Mouse (Mus musculus) neural tube, embryonic 13.5 days (tissue): Measurements from ENCODE around the gene Scn2a. TPM values are rescaled to one million over a fixed set of nuclear protein-coding genes. Genes with fewer than 3 reads are reported as not detected.
A peak's percentile ranks its signal among the peaks of the same experiment; 100 is the strongest.
"Not testable (repeated sequence)": the region's sequence is repeated elsewhere in the genome, so short reads cannot be mapped to it uniquely, and the experiment has no call there.

Experiments
- ATAC-seq: fragments of 200-750 bp; cut with Nextera tagmentation; 2 replicates; pipeline ENCODE4 v1.8.0; 2017; ENCODE audit warnings: low read depth, mild to moderate bottlenecking, moderate TSS enrichment, moderate library complexity
- H3K27ac ChIP-seq: fragments of 300-500 bp; sonication (generic); replicated peaks from 2 replicates; pipeline ENCODE4 v1.5.1; 2015; ENCODE audit warnings: moderate library complexity, mild to moderate bottlenecking, inconsistent platforms
- H3K27me3 ChIP-seq: fragments of 300-500 bp; sonication (generic); 2 replicates; pipeline ENCODE4 v1.6.1; 2015; ENCODE audit warnings: mild to moderate bottlenecking, inconsistent platforms
- H3K36me3 ChIP-seq: fragments of 300-500 bp; sonication (generic); 2 replicates; pipeline ENCODE4 v1.6.1; 2015; ENCODE audit warnings: mild to moderate bottlenecking, inconsistent platforms
- H3K4me1 ChIP-seq: fragments of 300-500 bp; sonication (generic); replicated peaks from 2 replicates; pipeline ENCODE4 v1.6.1; 2015; ENCODE audit warnings: inconsistent platforms
- H3K4me2 ChIP-seq: fragments of 300-500 bp; sonication (generic); 2 replicates; pipeline ENCODE4 v1.6.1; 2015; ENCODE audit warnings: inconsistent platforms, mild to moderate bottlenecking, moderate library complexity
- H3K4me3 ChIP-seq: fragments of 300-500 bp; sonication (generic); 2 replicates; pipeline ENCODE4 v1.5.1; 2015; ENCODE audit warnings: mild to moderate bottlenecking, inconsistent platforms
- H3K9ac ChIP-seq: fragments of 300-500 bp; sonication (generic); 2 replicates; pipeline ENCODE4 v1.6.1; 2015; ENCODE audit warnings: moderate library complexity, mild to moderate bottlenecking, inconsistent platforms
- H3K9me3 ChIP-seq: fragments of 300-500 bp; sonication (generic); 2 replicates; pipeline ENCODE4 v1.6.1; 2016; ENCODE audit warnings: inconsistent platforms
- WGBS: fragments of 180-500 bp; shearing (Covaris S2); methylation state at CpG from one replicate; pipeline ENCODE4 v1.1.7; 2015; 5-methylcytosine and 5-hydroxymethylcytosine counted together
- polyA plus RNA-seq: library from polyadenylated mRNA; unstranded; fragments of >200 nt; fragmentation: Nextera tagmentation; extraction: Ambion mirVana; gene quantifications from 2 replicates; pipeline ENCODE4 v1.2.1, GENCODE M21; 2015

Scn2a gene
- polyA plus RNA-seq, 1 experiment from 2014 or later: 30.5 TPM

GRCm38 (mm10) chr2:65722219-65722800 is 101.7 kb downstream of the Scn2a start:
- ATAC-seq: no peak
- WGBS: 84% methylated on average over 6 of the region's 6 CpGs
- H3K4me1 ChIP-seq: no peaks in the 10 kb centered on the region
- no peak overlapping the region for H3K27ac ChIP-seq
- H3K27me3 ChIP-seq: no peaks in the 10 kb centered on the region
- peaks cover 12% of the 10 kb centered on the region for H3K36me3 ChIP-seq
- H3K4me2 ChIP-seq: no peak overlapping the region
- H3K4me3 ChIP-seq: no peak overlapping the region
- H3K9me3 ChIP-seq: no peaks in the 10 kb centered on the region
- H3K9ac ChIP-seq: no peak overlapping the region

DNA sequence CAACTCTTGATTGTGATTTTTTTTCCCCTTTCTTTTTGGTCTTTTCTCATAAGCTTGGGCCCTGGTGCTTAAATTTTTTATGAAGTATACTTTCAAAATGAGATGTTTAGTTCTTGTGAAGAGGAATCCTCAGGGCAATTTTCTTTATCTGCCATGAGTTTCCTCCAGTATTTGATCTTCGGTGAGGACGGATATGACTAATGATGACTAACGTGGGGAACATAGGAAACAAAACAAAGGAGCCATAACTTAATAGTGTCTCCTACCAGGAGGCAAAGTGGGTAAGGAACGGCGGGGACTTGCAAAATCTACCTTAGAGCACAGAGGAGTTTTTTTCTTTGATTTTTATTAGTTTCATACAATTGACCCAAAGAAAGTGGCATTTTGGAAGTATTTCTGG is 124.8 kb downstream of the Scn2a start:
- Histone ChIP-seq H3K36me3 (peaks cover 11% of the 10 kb centered on the region; the same call in 1 of the 2 replicates), H3K4me2 (no peak overlapping the region), H3K4me3 (no peak overlapping the region), H3K27ac (no peak overlapping the region), H3K9ac (no peak overlapping the region), H3K4me1 (no peaks in the 10 kb centered on the region), H3K27me3 (no peaks in the 10 kb centered on the region), H3K9me3 (no peaks in the 10 kb centered on the region)
- WGBS: 82% methylated on average over 5 of the region's 5 CpGs
- ATAC-seq: no peak

DNA sequence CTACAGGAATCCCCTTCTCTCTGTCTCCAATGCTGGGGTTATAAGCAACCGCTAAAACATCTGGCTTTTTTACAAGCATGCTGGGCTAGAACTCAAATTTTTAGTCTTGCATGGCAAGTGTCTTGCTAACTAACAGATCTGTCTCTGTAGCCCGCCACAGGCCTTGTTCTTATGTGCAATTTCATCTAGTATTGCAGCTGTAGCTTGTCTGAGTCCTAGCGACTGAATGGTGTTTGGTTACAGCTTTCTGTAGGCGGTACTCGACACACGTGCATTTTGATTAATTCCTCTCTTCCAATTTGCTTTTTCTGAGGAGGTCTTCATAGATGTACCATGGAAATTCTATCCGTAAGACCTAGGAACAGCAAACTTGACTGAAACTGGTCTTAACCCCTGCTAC is 161.9 kb downstream of the Scn2a start:
- H3K4me2 ChIP-seq: no peak overlapping the region
- no peak overlapping the region for H3K27ac ChIP-seq
- H3K27me3 ChIP-seq: no peaks in the 10 kb centered on the region
- no peak overlapping the region for H3K9ac ChIP-seq
- no peak overlapping the region for H3K4me3 ChIP-seq
- 76% methylated on average over 7 of the region's 7 CpGs for WGBS
- no peak for ATAC-seq
- no peaks in the 10 kb centered on the region for H3K9me3 ChIP-seq
- no peaks in the 10 kb centered on the region for H3K36me3 ChIP-seq
- H3K4me1 ChIP-seq: no peaks in the 10 kb centered on the region

GRCm38 (mm10) chr2:65783392-65783791 is 162.8 kb downstream of the Scn2a start:
- H3K27me3 ChIP-seq: no peaks in the 10 kb centered on the region
- 79% methylated on average over 2 of the region's 2 CpGs for WGBS

DNA sequence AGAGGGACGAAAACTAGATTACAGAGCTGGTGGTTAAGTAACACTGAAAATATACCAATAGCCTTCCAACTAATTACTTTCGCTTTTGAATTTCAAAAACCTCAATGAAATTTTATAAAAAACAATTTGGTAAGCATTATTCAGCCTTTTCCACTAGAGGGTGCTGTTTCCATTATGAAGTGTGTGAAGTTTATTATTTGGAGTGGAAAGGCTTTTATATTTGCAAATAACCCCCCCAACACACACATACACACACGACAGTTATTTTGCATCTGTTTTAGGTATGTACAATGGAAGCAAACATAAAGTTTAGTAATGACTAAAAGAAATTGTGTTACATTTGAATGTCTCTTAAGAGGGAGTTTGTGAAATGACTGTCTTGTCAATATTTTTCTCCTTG is 171.9 kb downstream of the Scn2a start:
- H3K9ac ChIP-seq: 0 out of 2 replicates have a peak overlapping the region, but pooled peaks have one; percentile 34
- H3K9me3 ChIP-seq: peaks cover 4% of the 10 kb centered on the region; the same call in 1 of the 2 replicates
- no peaks in the 10 kb centered on the region for H3K27me3 ChIP-seq
- no peak overlapping the region for H3K4me2 ChIP-seq
- 26% methylated on average over 3 of the region's 3 CpGs for WGBS
- H3K36me3 ChIP-seq: no peaks in the 10 kb centered on the region
- H3K27ac ChIP-seq: no peak overlapping the region
- 0 out of 2 replicates have a peak, but pooled peaks have one; percentile 43 for ATAC-seq
- 0 out of 2 replicates have a peak, but pooled peaks cover 3% of the 10 kb centered on the region for H3K4me1 ChIP-seq
- no peak overlapping the region for H3K4me3 ChIP-seq

More at GRCm38 (mm10) chr2:65783392-65783791, 162.8 kb downstream of the Scn2a start:
- H3K27ac ChIP-seq: no peak overlapping the region
- H3K4me1 ChIP-seq: no peaks in the 10 kb centered on the region
- H3K9me3 ChIP-seq: no peaks in the 10 kb centered on the region
- no peak overlapping the region for H3K9ac ChIP-seq
- H3K4me3 ChIP-seq: no peak overlapping the region
- no peak for ATAC-seq
- H3K36me3 ChIP-seq: no peaks in the 10 kb centered on the region
- no peak overlapping the region for H3K4me2 ChIP-seq

- Histone ChIP-seq H3K36me3 (no peaks in the 10 kb centered on the region), H3K27ac (no peak overlapping the region), H3K4me2 (no peak overlapping the region), H3K9me3 (peaks cover 4% of the 10 kb centered on the region; the same call in 1 of the 2 replicates), H3K4me1 (0 out of 2 replicates have a peak, but pooled peaks cover 3% of the 10 kb centered on the region), H3K27me3 (no peaks in the 10 kb centered on the region), H3K4me3 (no peak overlapping the region), H3K9ac (no peak overlapping the region)
- 91% methylated on average over 2 of the region's 2 CpGs for WGBS
- ATAC-seq: no peak
Observed at GRCm38 (mm10) chr2:65793593-65793992, 173.0 kb downstream of the Scn2a start.

GRCm38 (mm10) chr2:65801054-65801709 is 180.6 kb downstream of the Scn2a start:
- Histone ChIP-seq H3K4me1 (no peaks in the 10 kb centered on the region), H3K27me3 (no peaks in the 10 kb centered on the region), H3K27ac (no peak overlapping the region), H3K4me3 (no peak overlapping the region), H3K4me2 (no peak overlapping the region), H3K9me3 (0 out of 2 replicates have a peak, but pooled peaks cover 4% of the 10 kb centered on the region), H3K36me3 (no peaks in the 10 kb centered on the region), H3K9ac (no peak overlapping the region)
- WGBS: 67% methylated on average over 1 of the region's 1 CpGs
- ATAC-seq: no peak

- Histone ChIP-seq H3K27ac (no peak overlapping the region), H3K27me3 (no peaks in the 10 kb centered on the region), H3K4me2 (no peak overlapping the region), H3K4me3 (no peak overlapping the region), H3K9me3 (no peaks in the 10 kb centered on the region), H3K9ac (no peak overlapping the region), H3K4me1 (no peaks in the 10 kb centered on the region), H3K36me3 (no peaks in the 10 kb centered on the region)
- no peak for ATAC-seq
- WGBS: 88% methylated on average over 6 of the region's 6 CpGs
Observed at GRCm38 (mm10) chr2:65806556-65806955, 186.0 kb downstream of the Scn2a start.

GRCm38 (mm10) chr2:65811203-65811602 is 190.6 kb downstream of the Scn2a start:
- H3K4me1 ChIP-seq, H3K36me3 ChIP-seq, H3K9me3 ChIP-seq, H3K4me3 ChIP-seq, H3K27me3 ChIP-seq, H3K4me2 ChIP-seq, ATAC-seq, H3K27ac ChIP-seq, H3K9ac ChIP-seq: not testable (repeated sequence)
- 86% methylated on average over 6 of the region's 6 CpGs for WGBS

Other genes starting within 250 kb of the Scn2a start
- gene Scn3a, start 53.1 kb upstream of the Scn2a start, polyA plus RNA-seq: 39.9 and 50.6 TPM in 2 replicates
- 33.4 and 42.1 TPM in 2 replicates for gene Csrnp3, start 225.0 kb downstream of the Scn2a start, polyA plus RNA-seq